Mouse (Mus musculus): ENCODE data around the gene Gtdc1.

- TF ChIP-seq CTCF (IDR thresholded peaks at IDR 0.05; ENCODE audit: control insufficient read depth, insufficient read depth, insufficient replicate concordance, low read depth, low read length), result no peak
- no peak for TF ChIP-seq POLR2A (IDR thresholded peaks at IDR 0.05; ENCODE audit: control insufficient read depth, low read depth, low read length)
These were observed 123.0 kb downstream of the Gtdc1 start for GRCm38 (mm10) chr2:44804497-44804896.

Data from testis, adult 2 months (tissue).